Mouse (Mus musculus): ENCODE measurements around the gene C1qtnf1.
A peak's percentile ranks its signal among the peaks of the same experiment; 100 is the strongest.

C1qtnf1 gene

GRCm38 (mm10) chr11:118434093-118434492 lies 6.1 kb downstream of the C1qtnf1 start:
- DNase-seq (ENCODE audit: low read depth, low spot score) = no peak

GRCm38 (mm10) chr11:118436471-118436935 lies 8.5 kb downstream of the C1qtnf1 start:
- DNase-seq (ENCODE audit: low read depth, low spot score) = peak; percentile 86

- peak; percentile 66 for DNase-seq (ENCODE audit: low read depth, low spot score)
Measured at GRCm38 (mm10) chr11:118438665-118439414, 10.8 kb downstream of the C1qtnf1 start.

DNA sequence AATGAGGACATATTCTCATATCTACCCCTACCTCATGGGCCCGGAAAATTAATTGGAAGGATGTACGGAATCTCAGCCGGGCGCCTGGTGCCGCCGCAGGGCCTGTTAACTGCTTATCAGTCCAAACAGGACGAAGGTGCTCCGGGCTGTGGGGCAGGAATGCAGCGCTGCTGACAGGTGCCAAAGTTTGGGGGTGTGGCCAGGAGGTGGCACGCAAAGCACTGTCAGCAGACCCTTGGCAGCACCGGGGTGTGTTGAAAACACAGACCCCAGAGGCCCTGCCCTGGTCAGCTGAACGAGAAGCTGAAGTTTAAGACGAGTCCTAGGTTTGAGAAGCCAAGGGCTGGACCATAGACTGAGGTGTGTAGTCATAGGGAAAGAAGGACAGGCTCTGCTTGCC lies 14.7 kb downstream of the C1qtnf1 start:
- no peak for DNase-seq (ENCODE audit: low read depth, low spot score)

DNA sequence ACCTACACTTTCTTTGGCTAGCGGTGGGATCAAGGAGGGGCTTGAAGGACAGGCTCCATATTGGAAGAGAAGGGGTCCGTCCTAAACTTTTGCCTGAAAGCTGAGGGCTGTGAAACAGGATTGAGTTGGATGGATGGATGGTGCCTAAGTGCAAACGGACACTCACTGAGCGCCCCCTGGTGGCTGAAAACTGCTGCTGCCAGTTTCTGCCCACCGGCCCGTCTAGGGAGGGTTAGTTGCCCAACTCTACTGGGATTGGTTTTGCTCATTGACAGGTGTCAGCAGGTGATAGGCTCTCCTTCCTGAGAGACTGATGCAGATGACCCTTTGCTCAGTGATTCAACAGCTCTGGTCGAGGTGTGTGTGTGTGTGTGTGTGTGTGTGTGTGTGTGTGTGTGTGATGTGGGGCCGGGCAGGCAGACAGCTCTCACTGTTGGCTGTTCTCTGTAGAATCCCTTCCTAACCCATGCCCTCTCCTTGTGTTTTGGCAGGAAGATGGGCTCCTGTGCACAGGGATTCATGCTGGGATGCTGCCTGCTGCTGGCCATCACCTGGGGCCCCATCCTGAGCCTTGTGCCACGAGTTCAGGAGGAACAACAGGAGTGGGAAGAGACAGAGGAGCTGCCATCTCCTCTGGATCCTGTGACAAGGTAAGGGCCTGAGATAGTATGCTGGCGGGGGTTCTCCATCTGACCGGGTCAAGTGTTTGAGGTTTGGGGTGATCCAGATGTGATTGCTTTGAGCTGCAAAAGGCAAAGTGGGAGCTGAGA lies 15.4 kb downstream of the C1qtnf1 start:
- DNase-seq (ENCODE audit: low read depth, low spot score) = peak; percentile 72

DNA sequence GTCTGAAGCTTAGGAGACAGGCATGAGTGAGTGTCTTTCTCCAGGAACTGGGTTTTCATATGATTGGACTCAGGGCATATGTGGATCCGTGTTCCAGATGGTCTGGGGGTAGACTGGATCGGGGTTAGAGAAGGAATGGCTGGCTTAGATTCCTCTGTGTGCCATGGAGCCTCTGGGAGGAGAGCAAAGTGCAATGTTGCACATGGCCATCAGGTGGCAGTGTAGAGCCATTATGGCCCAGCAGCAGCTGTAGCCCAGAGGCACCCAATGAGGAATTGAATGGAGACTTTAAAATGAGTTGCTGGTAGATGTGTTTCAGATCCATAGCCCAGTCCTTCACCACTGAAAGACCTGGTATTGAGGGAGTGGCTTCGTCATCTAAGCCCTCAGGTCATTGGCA lies 17.8 kb downstream of the C1qtnf1 start:
- peak; percentile 85 for DNase-seq (ENCODE audit: low read depth, low spot score)

GRCm38 (mm10) chr11:118447346-118447745 lies 19.3 kb downstream of the C1qtnf1 start:
- DNase-seq (ENCODE audit: low read depth, low spot score) = no peak

DNA sequence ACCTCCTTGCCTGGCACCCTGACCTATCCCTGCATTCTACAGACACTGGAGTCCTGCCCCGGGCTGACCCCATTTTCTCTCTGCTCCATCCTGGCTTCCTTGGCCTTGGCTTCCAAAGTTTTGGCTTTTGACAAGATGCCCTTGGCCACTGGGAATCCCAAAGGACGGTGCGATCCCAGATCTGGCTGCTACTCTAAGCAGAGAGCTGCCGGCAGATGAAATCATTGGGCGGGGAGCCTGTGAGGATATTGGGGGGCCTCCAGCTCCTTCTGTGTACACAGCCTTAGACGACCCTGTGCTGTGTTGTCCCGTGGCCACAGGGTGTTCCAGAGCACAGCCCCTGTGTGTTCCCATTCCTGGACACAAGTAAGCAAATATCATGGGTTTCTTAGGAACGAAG lies 20.4 kb downstream of the C1qtnf1 start:
- DNase-seq (ENCODE audit: low read depth, low spot score) = no peak

DNA sequence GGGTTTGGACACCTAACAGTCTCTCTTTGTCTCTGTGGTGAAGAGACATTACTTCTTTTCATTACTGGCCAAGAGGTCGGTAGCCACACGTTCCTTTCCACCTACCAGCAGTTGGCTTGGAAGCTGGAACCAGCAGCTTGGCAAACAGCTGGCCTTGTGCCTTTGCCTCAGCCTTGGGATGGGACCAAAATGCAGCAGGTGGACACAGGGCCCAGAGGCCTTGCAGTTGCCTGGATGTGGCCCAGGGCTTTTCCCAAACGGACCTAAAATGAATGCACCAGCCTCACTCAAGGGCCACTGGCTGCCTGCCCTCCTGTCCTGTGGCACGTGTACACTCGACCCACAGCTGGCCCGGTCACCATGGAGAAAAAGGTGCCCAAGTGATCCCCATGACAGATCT lies 23.2 kb downstream of the C1qtnf1 start:
- DNase-seq (ENCODE audit: low read depth, low spot score) = no peak

DNA sequence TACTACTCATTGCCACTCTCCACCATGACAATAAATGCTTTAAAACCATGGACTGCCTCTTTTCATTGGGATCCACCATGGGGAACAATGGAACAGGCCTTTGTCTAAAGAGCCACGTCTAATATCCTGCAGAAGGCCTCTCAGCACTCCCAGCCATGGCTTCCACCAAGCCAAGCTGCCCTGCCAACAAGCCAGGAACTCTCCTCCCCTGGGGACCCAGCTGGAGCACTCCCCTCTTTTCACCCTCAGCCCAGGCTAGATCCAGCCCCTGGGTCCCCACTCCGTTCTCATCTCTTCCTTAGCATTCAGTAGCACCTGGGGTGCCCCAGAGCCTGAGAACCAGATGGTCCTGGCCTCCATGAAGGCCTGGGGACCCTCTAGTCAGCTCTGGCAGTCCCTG lies 25.0 kb downstream of the C1qtnf1 start:
- no peak for DNase-seq (ENCODE audit: low read depth, low spot score)

- DNase-seq (ENCODE audit: low read depth, low spot score) = no peak
Measured at GRCm38 (mm10) chr11:118453886-118454671, 26.1 kb downstream of the C1qtnf1 start.

DNA sequence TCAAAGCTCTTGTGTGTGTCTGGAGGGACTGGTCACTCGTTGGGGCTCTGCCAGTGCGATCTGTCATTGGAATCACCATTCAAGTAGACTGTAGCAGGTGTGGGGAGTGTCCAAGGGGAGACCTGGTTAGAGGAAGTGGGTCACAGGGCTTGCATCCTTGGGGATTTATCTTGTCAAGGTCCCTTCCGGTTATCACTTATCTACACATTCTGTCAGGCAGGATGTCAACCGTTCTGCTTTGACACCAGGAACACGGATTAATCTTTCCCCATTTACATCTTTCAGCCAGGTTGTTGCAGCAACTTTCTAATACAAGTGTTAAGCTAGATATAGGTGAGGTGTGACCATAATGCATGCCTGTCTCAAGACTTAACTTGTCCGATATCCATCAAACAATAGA lies 27.8 kb downstream of the C1qtnf1 start:
- no peak for DNase-seq (ENCODE audit: low read depth, low spot score)

GRCm38 (mm10) chr11:118456937-118457336 lies 28.9 kb downstream of the C1qtnf1 start:
- peak; percentile 83 for DNase-seq (ENCODE audit: low read depth, low spot score)

DNA sequence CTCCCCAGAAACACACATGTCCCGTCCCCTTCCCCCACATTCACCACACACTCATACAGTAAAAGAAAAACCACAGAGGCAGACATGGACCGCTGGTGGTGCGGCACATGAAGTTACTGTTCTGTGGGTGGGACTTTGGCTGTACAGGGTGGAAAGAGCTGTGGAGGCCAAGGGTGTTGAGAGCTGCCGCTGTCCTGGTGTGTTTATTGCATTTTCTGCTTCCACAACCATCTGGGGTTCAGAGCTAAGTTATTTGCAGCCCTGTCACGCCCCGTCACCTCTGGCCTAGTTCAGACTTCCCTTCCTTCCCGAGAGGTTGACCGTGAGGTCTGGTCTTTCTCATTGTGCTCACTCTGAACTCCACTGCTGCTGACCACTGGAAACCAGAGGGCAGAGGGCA lies 31.0 kb downstream of the C1qtnf1 start:
- peak; percentile 41 for DNase-seq (ENCODE audit: low read depth, low spot score)

DNA sequence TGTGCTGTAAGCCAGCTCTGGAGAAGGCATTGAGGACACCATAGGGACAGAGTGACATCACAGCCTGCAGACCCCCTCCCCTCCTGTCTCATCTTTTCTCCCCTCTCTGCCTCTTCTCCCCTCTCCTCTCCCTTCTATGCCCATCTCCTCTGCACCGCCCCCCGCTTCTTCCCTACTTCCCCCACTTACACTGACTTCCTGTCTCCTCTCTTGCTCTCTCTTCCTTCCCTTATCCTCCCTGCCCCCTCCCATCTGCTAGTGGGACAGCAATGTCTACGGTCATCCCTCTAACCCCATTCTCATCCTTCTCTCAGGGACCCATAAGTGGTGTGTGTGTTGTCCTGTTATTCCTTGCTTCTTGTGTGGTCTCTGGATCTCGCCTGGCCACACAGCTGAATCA lies 31.5 kb downstream of the C1qtnf1 start:
- DNase-seq (ENCODE audit: low read depth, low spot score) = no peak

DNA sequence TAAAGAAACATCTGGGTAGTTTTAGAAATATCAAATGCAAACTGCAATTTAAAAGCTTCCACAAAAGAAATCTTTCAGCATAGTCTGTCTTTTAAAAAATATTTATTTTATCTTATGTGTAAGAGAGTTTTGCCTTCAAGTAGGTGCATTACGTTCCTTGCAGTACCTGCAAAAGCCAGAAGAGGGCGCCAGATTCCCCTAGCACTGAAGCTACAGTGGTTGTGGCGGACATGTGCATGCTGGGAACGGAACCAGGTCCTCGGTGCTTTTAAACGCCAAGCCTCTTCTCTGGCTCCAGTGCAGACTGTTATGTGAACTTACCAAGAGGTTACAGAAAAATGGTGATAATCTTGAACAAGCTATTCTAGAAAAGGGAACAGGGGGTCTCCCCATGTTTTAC lies 32.3 kb downstream of the C1qtnf1 start:
- DNase-seq (ENCODE audit: low read depth, low spot score) = no peak

DNA sequence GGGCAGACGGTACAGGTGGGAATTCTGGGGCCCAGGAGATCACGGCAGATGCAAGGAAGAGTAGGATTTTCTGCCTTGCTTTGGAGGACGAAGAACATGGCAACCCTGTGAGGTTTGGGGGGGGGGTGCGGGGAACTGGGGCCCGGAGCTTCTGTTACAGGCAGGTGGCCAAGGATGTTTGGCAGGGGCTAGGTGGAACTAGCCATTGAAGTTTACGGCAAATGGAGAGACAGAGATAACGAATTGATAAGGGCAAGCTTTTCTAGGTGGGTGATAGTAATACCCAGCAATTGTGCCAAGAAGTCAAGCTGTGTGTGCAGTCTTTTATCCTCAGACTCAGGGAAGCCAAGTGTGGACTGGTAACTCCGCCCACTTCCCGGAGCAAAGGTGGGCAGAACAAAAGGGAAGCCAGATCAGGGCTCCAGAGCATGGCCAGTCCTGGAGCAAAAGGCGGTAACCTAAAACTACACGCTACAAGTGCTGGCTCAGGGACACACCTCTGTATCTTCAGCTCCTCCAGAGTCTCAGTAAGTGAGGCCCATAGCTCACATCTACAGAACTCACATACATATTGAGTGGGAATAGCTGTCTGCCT lies 39.5 kb downstream of the C1qtnf1 start:
- DNase-seq (ENCODE audit: low read depth, low spot score) = no peak

- DNase-seq (ENCODE audit: low read depth, low spot score) = no peak
Measured at GRCm38 (mm10) chr11:118469509-118470160, 41.6 kb downstream of the C1qtnf1 start.

- DNase-seq (ENCODE audit: low read depth, low spot score) = no peak
Measured at GRCm38 (mm10) chr11:118470234-118470966, 42.4 kb downstream of the C1qtnf1 start.

GRCm38 (mm10) chr11:118471676-118472075 lies 43.7 kb downstream of the C1qtnf1 start:
- DNase-seq (ENCODE audit: low read depth, low spot score) = no peak

- DNase-seq (ENCODE audit: low read depth, low spot score) = no peak
Measured at GRCm38 (mm10) chr11:118473161-118473560, 45.2 kb downstream of the C1qtnf1 start.
